Mouse (Mus musculus): ENCODE results near the gene Pdgfra. TPM values are rescaled to one million over a fixed set of nuclear protein-coding genes. Genes with fewer than 3 reads are reported as not detected.

Pdgfra gene
- polyA plus RNA-seq, 1 experiment from 2014 or later: 20.4 TPM

DNA sequence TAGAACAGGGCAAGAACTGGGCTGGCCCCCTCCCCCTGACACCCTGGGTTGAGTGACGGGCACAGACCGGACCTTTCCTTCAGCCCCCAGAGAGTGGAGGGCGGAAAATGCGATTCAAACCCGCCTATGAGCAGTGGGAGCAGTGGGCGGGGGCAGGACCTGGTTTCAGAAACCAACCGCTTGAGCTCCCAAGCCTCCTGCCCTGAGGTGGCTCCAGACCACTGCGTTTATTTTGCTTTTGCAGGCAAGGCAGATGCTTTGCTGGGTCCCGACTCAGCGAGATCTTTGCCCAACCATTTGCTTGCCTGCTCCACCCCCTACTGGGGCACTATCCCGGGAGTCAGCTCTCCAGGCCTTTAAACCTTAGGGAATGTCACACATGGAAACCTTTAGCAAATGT, 2.2 kb upstream of the Pdgfra start:
- Histone ChIP-seq H3K36me3 (no peaks in the 10 kb centered on the region), H3K27me3 (ENCODE audit: insufficient read depth, poor library complexity, severe bottlenecking) (peaks cover 100% of the 10 kb centered on the region), H3K9me3 (no peaks in the 10 kb centered on the region), H3K4me1 (replicated peaks) (peaks cover 56% of the 10 kb centered on the region), H3K4me3 (peak overlapping the region; percentile 60), H3K27ac (peak overlapping the region; percentile 68)
- DNase-seq (ENCODE audit: low spot score): peak; percentile 73
- 0% methylated on average over 11 of the region's 11 CpGs for WGBS

DNA sequence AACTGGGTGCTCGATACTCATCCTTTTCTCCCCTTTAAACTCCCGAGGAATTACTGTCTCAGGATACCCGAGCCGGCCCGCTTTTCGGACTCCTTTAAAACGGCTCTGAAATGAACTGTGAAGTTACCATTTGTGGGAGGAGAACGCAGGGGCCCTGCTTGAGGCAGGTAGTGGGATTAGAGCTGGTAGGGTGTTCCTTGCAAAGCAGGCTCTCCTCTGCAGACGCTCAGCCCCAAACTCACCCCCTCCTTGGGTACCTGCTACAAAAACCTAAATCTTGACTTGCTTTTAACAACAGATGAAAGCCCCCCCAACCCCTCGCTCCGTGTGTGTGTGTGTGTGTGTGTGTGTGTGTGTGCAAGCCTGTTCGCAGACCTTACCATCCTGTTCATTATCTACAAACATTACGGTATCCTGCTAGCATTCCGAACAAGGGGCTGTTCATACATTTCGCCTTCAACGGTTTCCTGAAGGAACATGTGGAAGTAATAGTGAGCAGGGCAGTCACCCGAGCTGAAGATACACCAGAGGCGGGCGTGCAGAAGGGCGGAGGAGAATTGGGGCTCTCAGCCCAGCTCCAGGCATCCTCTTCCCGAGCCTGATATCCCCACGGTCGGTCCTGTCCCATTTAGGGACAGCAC, 1.6 kb upstream of the Pdgfra start:
- H3K4me3 ChIP-seq: peak overlapping the region; percentile 60
- under 1% methylated on average over 23 of the region's 23 CpGs for WGBS
- peak; percentile 68 for DNase-seq (ENCODE audit: low spot score)
- peaks cover 100% of the 10 kb centered on the region for H3K27me3 ChIP-seq (ENCODE audit: insufficient read depth, poor library complexity, severe bottlenecking)
- H3K4me1 ChIP-seq (replicated peaks): peaks cover 60% of the 10 kb centered on the region
- no peaks in the 10 kb centered on the region for H3K36me3 ChIP-seq
- H3K9me3 ChIP-seq: no peaks in the 10 kb centered on the region
- H3K27ac ChIP-seq: peak overlapping the region; percentile 68

DNA sequence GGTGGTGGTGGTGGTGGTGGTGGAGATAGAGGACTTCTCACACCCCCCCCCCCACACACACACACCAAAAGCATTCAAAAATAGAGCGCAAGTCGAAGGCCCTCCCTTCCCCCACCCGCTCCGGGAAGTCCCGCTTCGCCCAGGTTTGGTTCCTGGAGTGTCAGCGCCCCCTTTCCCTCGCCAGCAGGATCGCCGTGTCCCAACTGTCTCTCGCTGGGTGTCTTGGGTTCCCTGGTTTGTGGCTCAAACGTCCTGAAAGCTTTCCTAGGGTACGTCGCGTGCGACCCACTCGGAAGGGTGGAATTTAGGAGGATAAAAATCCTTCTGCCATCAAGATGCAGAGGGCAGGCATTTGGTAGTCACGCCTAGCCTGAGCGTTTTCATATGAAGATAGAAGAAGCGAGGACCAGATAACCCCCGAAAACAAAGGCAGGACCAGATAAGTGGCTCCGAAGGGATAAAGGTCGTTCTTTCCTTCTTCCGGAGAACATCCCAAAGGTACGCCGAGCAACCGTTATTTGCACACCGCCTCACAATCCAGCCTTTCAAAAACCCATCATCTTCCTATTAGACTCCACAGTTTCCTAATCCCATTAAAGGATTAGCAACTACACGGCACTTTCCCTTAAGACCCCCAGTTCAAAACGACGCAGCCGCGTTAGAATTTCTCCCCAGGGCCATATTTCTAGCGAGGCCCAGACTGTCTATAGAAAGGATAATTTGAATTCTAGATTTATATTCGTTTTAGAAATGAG, 769 bp upstream of the Pdgfra start:
- H3K27ac ChIP-seq: peak overlapping the region; percentile 66

DNA sequence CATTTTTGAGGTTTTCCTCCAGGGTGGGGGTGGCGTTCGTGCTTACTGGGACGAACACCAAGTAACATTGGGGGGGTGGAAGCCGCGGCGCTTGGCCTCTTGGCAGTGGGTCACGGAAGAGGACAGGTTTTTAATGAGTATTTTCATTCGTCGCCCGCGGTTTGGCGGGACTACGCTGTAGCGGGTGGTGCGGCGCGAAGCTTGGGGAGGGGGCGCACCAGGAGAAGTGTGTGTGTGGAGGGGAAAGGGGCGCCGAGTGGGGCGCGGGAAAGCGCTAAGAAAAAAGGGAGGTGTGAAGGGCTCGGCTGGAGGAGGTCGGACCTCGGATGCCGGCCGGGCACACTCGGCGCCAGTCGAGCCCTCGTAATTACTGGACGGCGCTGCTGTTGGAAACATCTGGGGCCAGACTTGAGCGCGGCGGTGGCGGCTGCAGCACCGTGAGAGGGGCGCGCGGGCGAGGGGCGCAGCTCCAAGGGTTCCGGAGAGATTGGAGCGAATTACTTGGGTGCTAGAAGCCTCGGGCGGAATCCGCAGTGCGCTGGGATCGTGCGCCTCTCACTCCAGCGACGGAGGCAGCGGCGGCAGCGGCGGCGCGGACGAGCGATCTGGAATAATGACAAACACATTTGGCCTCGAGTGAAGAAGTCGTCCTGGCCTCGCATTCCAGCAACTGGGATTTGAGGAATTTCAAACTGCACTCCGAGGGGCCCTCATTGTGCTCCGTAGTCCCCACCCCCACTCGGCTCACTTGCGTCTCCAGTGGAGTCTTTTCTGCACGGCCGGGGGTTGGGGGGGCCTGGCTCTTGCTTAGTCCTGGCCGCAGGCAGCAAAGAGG, 916 bp downstream of the Pdgfra start:
- WGBS: under 1% methylated on average over 72 of the region's 72 CpGs
- Histone ChIP-seq H3K27ac (peak overlapping the region; percentile 85), H3K36me3 (no peaks in the 10 kb centered on the region), H3K4me1 (replicated peaks) (peaks cover 73% of the 10 kb centered on the region), H3K4me3 (peak overlapping the region; percentile 60), H3K9me3 (no peaks in the 10 kb centered on the region), H3K27me3 (ENCODE audit: insufficient read depth, poor library complexity, severe bottlenecking) (peaks cover 85% of the 10 kb centered on the region)
- DNase-seq (ENCODE audit: low spot score): peak; percentile 74

More for the DNA sequence above, 769 bp upstream of the Pdgfra start:
- H3K9me3 ChIP-seq: no peaks in the 10 kb centered on the region
- peak overlapping the region; percentile 60 for H3K4me3 ChIP-seq
- no peaks in the 10 kb centered on the region for H3K36me3 ChIP-seq
- H3K27me3 ChIP-seq (ENCODE audit: insufficient read depth, poor library complexity, severe bottlenecking): peaks cover 96% of the 10 kb centered on the region
- H3K4me1 ChIP-seq (replicated peaks): peaks cover 69% of the 10 kb centered on the region
- peak; percentile 80 for DNase-seq (ENCODE audit: low spot score)
- WGBS: under 1% methylated on average over 35 of the region's 35 CpGs

DNA sequence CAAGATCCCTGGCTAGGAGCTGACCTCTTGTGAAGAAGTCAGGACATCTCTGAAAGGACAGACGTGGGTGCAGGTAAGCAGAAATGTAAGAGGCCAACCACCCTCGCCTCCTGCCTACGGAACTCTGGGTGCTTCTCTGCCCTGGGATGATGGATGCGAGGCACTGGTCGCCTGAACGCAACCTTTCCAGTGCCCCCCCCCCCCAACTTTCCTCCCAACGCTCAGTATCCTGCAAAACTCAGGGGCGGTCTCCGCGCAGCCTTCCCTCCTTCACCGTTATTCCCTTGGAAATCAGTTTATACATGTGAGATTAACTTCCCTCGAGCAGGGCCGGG, 1.5 kb downstream of the Pdgfra start:
- peak overlapping the region; percentile 85 for H3K27ac ChIP-seq
- DNase-seq (ENCODE audit: low spot score): no peak
- WGBS: under 1% methylated on average over 13 of the region's 13 CpGs
- H3K9me3 ChIP-seq: no peaks in the 10 kb centered on the region
- peak overlapping the region; percentile 60 for H3K4me3 ChIP-seq
- no peaks in the 10 kb centered on the region for H3K36me3 ChIP-seq
- peaks cover 79% of the 10 kb centered on the region for H3K27me3 ChIP-seq (ENCODE audit: insufficient read depth, poor library complexity, severe bottlenecking)
- peaks cover 67% of the 10 kb centered on the region for H3K4me1 ChIP-seq (replicated peaks)

DNA sequence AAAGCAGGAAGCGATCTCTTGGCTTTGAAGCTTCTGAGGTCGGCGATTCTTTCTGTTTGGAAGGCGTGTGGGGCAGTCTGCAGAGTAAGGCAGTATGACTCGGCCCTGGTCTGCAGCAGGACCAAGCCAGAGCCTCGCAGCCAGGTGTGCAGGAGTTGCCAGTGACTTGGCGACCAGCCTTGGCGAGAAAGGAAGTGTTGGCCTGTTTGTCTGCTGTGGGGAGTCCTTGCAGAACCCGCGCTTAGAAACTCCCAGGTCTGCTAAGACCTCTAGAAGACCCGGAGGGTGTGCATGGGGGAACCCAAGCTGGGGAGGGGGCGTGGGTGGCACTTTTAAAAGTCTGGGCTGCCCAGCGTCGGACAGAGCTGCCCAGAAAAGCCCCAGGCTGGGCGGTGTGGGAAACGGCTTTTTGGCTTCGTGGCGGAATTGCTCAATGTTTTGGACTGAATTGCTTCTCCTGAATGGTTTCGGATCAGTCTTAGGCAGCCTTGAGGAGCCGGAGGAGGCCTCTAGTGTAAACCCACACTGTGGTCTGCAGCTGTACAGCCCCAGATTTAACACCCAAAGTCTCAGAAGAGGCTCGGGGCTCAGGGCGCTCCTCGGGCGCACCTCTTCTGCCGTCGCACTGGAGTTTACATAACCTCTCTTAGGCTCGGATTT, 2.0 kb downstream of the Pdgfra start:
- H3K36me3 ChIP-seq: no peaks in the 10 kb centered on the region
- WGBS: under 1% methylated on average over 27 of the region's 27 CpGs
- H3K27me3 ChIP-seq (ENCODE audit: insufficient read depth, poor library complexity, severe bottlenecking): peaks cover 74% of the 10 kb centered on the region
- H3K9me3 ChIP-seq: no peaks in the 10 kb centered on the region
- H3K27ac ChIP-seq: peak overlapping the region; percentile 85
- peak overlapping the region; percentile 60 for H3K4me3 ChIP-seq
- DNase-seq (ENCODE audit: low spot score): peak; percentile 58
- H3K4me1 ChIP-seq (replicated peaks): peaks cover 62% of the 10 kb centered on the region

DNA sequence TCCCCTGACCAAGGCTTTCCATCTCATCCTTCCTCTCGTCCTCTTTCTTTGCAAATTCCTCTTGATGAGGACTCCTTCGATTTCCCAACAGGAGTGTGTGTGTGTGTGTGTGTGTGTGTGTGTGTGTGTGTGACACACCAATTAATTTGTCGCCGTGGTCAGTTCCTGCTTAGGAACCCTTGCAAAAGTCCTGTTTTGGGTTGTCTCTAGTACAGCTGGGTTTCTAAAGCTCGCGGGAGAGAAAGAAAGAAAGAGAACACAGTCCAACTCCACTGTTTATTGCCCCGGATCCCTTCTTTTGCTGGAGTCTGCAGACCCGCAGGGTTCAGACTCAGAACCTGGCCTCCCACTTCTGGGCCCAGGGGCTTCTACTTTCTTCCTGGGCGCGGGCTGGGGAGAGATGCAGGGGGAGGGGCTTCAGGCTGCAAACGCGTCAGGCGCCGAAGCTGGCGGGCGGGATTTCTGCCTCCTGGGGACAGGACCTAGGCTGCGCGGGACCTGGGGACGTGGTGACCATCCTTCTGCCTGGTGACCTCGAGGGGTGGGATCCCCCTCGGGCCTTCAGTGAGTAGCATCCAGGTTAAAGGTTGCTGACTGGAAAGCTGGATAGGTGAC, 2.6 kb downstream of the Pdgfra start:
- H3K27ac ChIP-seq: peak overlapping the region; percentile 85
- peaks cover 56% of the 10 kb centered on the region for H3K4me1 ChIP-seq (replicated peaks)
- DNase-seq (ENCODE audit: low spot score): peak; percentile 63
- H3K9me3 ChIP-seq: no peaks in the 10 kb centered on the region
- under 1% methylated on average over 21 of the region's 21 CpGs for WGBS
- H3K27me3 ChIP-seq (ENCODE audit: insufficient read depth, poor library complexity, severe bottlenecking): peaks cover 67% of the 10 kb centered on the region
- H3K4me3 ChIP-seq: peak overlapping the region; percentile 60
- no peaks in the 10 kb centered on the region for H3K36me3 ChIP-seq

DNA sequence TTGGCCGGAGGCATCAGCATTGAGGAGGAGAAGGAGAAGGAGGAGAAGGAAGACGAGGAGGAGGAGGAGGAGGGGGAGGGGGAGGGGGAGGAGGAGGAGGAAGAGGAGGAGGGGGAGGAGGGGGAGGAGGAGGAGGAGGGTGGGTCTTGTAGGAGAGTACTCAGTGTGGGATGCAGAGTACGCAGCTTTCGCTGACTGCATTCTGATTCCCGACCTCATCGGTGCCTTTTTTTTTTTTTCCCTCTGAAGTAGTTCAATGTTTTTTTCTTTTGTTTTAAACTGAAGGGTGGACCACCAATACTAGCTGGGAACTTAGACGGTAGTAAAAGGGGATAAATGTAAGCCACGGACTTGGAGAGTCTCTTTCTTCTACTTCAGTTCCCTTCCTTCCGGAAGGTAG, 3.2 kb downstream of the Pdgfra start:
- Histone ChIP-seq H3K27me3 (ENCODE audit: insufficient read depth, poor library complexity, severe bottlenecking) (peaks cover 62% of the 10 kb centered on the region), H3K4me1 (replicated peaks) (peaks cover 50% of the 10 kb centered on the region), H3K4me3 (peak overlapping the region; percentile 60), H3K36me3 (no peaks in the 10 kb centered on the region), H3K27ac (peak overlapping the region; percentile 85), H3K9me3 (no peaks in the 10 kb centered on the region)
- WGBS: 2% methylated on average over 7 of the region's 9 CpGs
- no peak for DNase-seq (ENCODE audit: low spot score)

DNA sequence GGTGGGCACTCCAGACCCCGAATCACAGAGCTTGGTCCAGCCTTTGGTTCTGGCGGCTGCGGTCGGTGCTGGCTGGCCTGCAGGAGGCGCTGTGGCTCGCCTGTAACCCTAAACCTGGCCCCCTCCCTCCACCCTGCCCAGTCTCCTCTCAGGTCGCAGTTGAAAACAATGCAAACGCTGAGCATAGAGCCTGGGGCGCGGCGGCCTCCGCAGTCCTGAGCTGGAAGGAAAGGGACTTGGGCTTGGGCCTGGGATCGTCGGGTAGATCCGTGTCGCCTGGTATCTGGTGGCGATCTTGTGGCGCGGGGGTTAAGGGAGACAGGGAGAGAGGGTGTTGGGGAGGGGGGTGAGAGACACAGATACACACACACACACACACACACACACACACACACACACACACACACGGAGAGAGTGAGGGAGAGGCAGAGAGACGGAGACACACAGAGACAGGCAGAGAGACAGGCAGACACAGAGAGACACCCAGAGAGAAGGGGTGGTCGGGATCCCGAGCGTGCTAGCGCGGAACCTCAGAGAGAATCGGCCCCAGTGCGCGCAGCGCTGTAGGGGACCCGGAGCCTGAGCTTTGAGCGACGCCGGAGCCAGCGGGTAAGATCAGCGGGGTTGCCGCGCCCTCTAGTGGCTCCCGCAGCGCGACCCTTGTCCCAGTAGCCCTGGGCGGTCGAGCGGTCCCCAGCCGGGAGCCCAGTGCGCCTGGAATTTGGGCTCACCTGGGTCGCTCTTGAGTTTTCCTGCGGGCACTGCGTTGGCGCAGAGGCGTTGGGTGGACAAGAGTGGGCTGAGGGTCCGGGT, 3.9 kb downstream of the Pdgfra start:
- no peaks in the 10 kb centered on the region for H3K36me3 ChIP-seq
- H3K27ac ChIP-seq: peak overlapping the region; percentile 83
- H3K27me3 ChIP-seq (ENCODE audit: insufficient read depth, poor library complexity, severe bottlenecking): peaks cover 55% of the 10 kb centered on the region
- peaks cover 44% of the 10 kb centered on the region for H3K4me1 ChIP-seq (replicated peaks)
- under 1% methylated on average over 52 of the region's 52 CpGs for WGBS
- H3K4me3 ChIP-seq: peak overlapping the region; percentile 60
- H3K9me3 ChIP-seq: no peaks in the 10 kb centered on the region
- DNase-seq (ENCODE audit: low spot score): peak; percentile 87

DNA sequence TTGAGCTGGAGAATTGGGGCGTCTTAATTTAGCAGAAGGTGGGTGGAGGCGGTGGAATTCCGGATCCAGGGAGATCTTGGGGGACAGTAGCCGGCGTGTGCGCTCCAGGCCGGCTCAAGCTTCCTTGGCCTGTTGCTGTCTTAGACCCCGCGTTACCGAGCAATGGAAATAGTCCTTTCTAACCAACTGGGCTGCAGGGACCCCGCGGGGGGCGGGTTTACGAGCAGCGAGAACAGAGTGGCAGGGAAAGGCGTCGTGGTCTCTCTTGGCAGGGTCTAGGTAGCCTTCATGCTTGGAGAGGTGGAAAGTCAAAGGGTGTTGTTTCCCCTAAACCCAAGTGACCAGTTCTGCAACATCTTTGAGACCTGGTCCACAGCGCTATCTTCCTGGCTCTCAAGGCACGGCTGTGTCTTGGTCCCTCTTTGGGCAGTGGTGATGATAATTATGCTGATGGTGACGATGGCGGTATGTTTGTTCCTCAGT, 4.5 kb downstream of the Pdgfra start:
- H3K27me3 ChIP-seq (ENCODE audit: insufficient read depth, poor library complexity, severe bottlenecking): peaks cover 49% of the 10 kb centered on the region
- peak overlapping the region; percentile 83 for H3K27ac ChIP-seq
- H3K9me3 ChIP-seq: no peaks in the 10 kb centered on the region
- peak overlapping the region; percentile 60 for H3K4me3 ChIP-seq
- peaks cover 38% of the 10 kb centered on the region for H3K4me1 ChIP-seq (replicated peaks)
- no peaks in the 10 kb centered on the region for H3K36me3 ChIP-seq
- DNase-seq (ENCODE audit: low spot score): peak; percentile 67
- under 1% methylated on average over 21 of the region's 21 CpGs for WGBS

DNA sequence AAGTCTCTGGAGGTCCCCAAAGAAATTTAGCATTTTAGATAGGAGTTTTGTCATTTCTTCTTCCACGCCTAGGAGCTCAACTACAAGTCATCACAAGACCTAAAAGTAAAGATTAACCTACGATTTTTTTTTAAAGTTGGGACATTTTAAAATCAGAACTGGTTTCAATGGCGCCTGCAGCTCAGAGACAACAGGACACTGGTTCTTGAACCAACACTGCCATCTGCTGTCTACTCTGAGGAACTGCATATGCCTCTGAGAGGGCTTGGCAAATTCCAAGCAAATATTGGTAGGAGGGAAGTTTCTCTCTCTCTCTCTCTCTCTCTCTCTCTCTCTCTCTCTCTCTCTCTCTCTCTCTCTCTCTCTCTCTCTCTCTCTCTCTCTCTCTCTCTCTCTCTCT, 4.9 kb downstream of the Pdgfra start:
- peak; percentile 63 for DNase-seq (ENCODE audit: low spot score)
- H3K27me3 ChIP-seq (ENCODE audit: insufficient read depth, poor library complexity, severe bottlenecking): peaks cover 44% of the 10 kb centered on the region
- peaks cover 38% of the 10 kb centered on the region for H3K4me1 ChIP-seq (replicated peaks)
- H3K4me3 ChIP-seq: peak overlapping the region; percentile 60
- H3K27ac ChIP-seq: 0 out of 2 replicates have a peak overlapping the region, but pooled peaks have one; percentile 83
- WGBS: 0% methylated on average over 3 of the region's 3 CpGs
- no peaks in the 10 kb centered on the region for H3K36me3 ChIP-seq
- H3K9me3 ChIP-seq: no peaks in the 10 kb centered on the region

All from hindbrain, embryonic 10.5 days (tissue).